Comparison of ENCODE assay signal across 19 mouse cellular contexts in genomic region chr13:30034540-30034939, GRCm38 (mm10).
"Had no signal": no experiment of that assay in that cellular context is flagged by ENCODE, and none has a peak within 500 bp of the region (broad histone marks: within the 10 kb centered on the region; RNA-seq: fewer than 3 reads in every experiment).

No protein-coding gene starts in this region.

- H3K27ac ChIP-seq: kidney, postnatal 0 days; layer of hippocampus, adult 2 months; limb, embryonic 10.5 days; limb, embryonic 13.5 days; liver, embryonic 13.5 days; macrophage; neural tube, embryonic 13.5 days; stomach, embryonic 15.5 days had no signal

- H3K36me3 ChIP-seq: limb, embryonic 10.5 days; limb, embryonic 13.5 days; liver, embryonic 13.5 days; neural tube, embryonic 13.5 days; stomach, embryonic 15.5 days had no signal

- H3K4me2 ChIP-seq: limb, embryonic 13.5 days; liver, embryonic 13.5 days; midbrain, embryonic 11.5 days; neural tube, embryonic 13.5 days; stomach, embryonic 15.5 days had no signal

- H3K4me3 ChIP-seq: layer of hippocampus, adult 2 months; limb, embryonic 10.5 days; limb, embryonic 13.5 days; liver, embryonic 13.5 days; neural tube, embryonic 13.5 days; stomach, embryonic 15.5 days had no signal

- H3K4me1 ChIP-seq: limb, embryonic 10.5 days; liver, embryonic 13.5 days; neural tube, embryonic 13.5 days; stomach, embryonic 15.5 days had no signal

- H3K9ac ChIP-seq: limb, embryonic 13.5 days; liver, embryonic 13.5 days; neural tube, embryonic 13.5 days; stomach, embryonic 15.5 days had no signal

- H3K9me3 ChIP-seq: limb, embryonic 10.5 days; limb, embryonic 13.5 days; liver, embryonic 13.5 days; neural tube, embryonic 13.5 days; stomach, embryonic 15.5 days had no signal

- DNase-seq: kidney, adult 2 months; kidney, postnatal 25 days; layer of hippocampus, adult 9-11 months; liver; liver, embryonic 13.5 days; lung, adult 2 months; midbrain, embryonic 14.5 days; retina, postnatal 1 day; right cerebral cortex, postnatal 25 days; spleen, adult 18-20 months; thymus, postnatal 25 days had no signal

- H3K27me3 ChIP-seq: limb, embryonic 13.5 days; liver, embryonic 13.5 days; neural tube, embryonic 13.5 days; stomach, embryonic 15.5 days had no signal
